Mouse (Mus musculus) olfactory bulb, adult 2 months (tissue): Measurements from ENCODE around the gene Dnajb2.

Experiments
- CTCF ChIP-seq: fragments of 200-500 bp; IDR thresholded peaks from 2 replicates; pipeline ENCODE4 v1.5.1; 2012; ENCODE audit warnings: low read depth, mild to moderate bottlenecking, low read length, moderate library complexity; ENCODE audit not compliant: insufficient read depth
- POLR2A ChIP-seq: fragments of 200-500 bp; IDR thresholded peaks from 2 replicates; pipeline ENCODE4 v1.6.1; 2012; ENCODE audit warnings: mild to moderate bottlenecking, low read depth, low read length, moderate library complexity; ENCODE audit not compliant: insufficient read depth

DNA sequence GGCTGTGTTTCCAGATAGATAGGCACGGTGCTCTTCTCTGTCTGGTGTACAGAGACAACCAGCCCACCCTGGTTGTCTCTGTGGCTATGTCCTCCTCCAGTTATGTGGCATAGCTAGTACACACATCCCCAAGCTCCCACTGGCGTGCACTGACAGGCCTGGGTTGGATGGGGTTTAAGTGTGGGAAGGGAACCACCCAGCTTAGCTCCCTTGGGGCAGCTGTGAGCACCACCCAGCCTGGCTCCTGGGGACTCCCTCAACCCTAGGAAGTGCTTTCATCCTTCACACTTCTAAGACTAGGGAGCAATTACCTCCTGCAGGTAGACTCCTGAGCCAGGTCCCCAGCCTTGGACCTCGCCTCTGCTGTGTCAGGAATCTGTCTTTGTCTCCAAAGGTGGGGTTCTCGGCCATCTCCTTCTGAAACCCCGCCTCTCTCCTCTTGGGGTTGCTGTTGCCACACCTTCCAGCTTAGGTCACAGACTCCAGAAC lies 4.5 kb upstream of the Dnajb2 start, which contains the start of gene A630095N17Rik:
- TF ChIP-seq CTCF (no peak), POLR2A (no peak)
